Mouse (Mus musculus) hematopoietic stem cell, adult 5-6 weeks (primary cell): ENCODE data around the gene Usp29. TPM values are rescaled to one million over a fixed set of nuclear protein-coding genes. Genes with fewer than 3 reads are reported as not detected.
"Not testable (repeated sequence)": the region's sequence is repeated elsewhere in the genome, so short reads cannot be mapped to it uniquely, and the experiment has no call there.

ENCODE experiments used
- ATAC-seq, 2 experiments: fragments of 125-278 bp in 1 of 2; replicated peaks in 1 of 2; 2 replicates each; pipeline ENCODE4 v1.8.0; 2016 to 2017; ENCODE audit warnings: inconsistent platforms in 2 of 2, mild to moderate bottlenecking in 2 of 2, moderate number of reproducible peaks in 2 of 2, low read depth in 1 of 2, moderate TSS enrichment in 1 of 2; ENCODE audit not compliant: low FRiP score in 2 of 2, poor library complexity in 2 of 2, severe bottlenecking in 2 of 2, insufficient read depth in 1 of 2, low TSS enrichment in 1 of 2
- total RNA-seq: library from RNA; stranded (forward); fragments of 172-1452, 232-1000 nt; gene quantifications from 2 replicates; pipeline ENCODE4 v1.2.3, GENCODE M21; 2017

Usp29 gene
- total RNA-seq, 1 experiment from 2014 or later, result 0.45 TPM

GRCm38 (mm10) chr7:6849495-6849894, 119.1 kb downstream of the Usp29 start:
- ATAC-seq, result no peak

GRCm38 (mm10) chr7:6850321-6850720, 119.9 kb downstream of the Usp29 start:
- no peak for ATAC-seq

GRCm38 (mm10) chr7:6851256-6851655, 120.9 kb downstream of the Usp29 start:
- ATAC-seq, result no peak

- no peak for ATAC-seq
These were observed 121.5 kb downstream of the Usp29 start for GRCm38 (mm10) chr7:6851717-6852503.

GRCm38 (mm10) chr7:6855613-6856405, 125.4 kb downstream of the Usp29 start:
- ATAC-seq, result no peak

GRCm38 (mm10) chr7:6858694-6859270, 128.4 kb downstream of the Usp29 start:
- no peak for ATAC-seq

- no peak for ATAC-seq
These were observed 130.3 kb downstream of the Usp29 start for GRCm38 (mm10) chr7:6860689-6861088.

- ATAC-seq, result no peak
These were observed 136.0 kb downstream of the Usp29 start for GRCm38 (mm10) chr7:6866351-6866750.

GRCm38 (mm10) chr7:6868831-6869230, 138.5 kb downstream of the Usp29 start:
- ATAC-seq, result no peak

- ATAC-seq, result no peak
These were observed 139.2 kb downstream of the Usp29 start for GRCm38 (mm10) chr7:6869556-6869955.

GRCm38 (mm10) chr7:6874448-6874847, 144.1 kb downstream of the Usp29 start:
- ATAC-seq, result no peak

GRCm38 (mm10) chr7:6878202-6878601, 147.8 kb downstream of the Usp29 start:
- ATAC-seq, result no peak

GRCm38 (mm10) chr7:6878849-6879248, 148.5 kb downstream of the Usp29 start:
- not testable (repeated sequence) for ATAC-seq

- ATAC-seq, result no peak
These were observed 149.3 kb downstream of the Usp29 start for GRCm38 (mm10) chr7:6879512-6880164.

- ATAC-seq, result not testable (repeated sequence)
These were observed 150.5 kb downstream of the Usp29 start for GRCm38 (mm10) chr7:6880918-6881317.

GRCm38 (mm10) chr7:6881473-6882046, 151.2 kb downstream of the Usp29 start:
- no peak for ATAC-seq

- no peak for ATAC-seq
These were observed 153.2 kb downstream of the Usp29 start for GRCm38 (mm10) chr7:6883376-6884147.
